Mouse (Mus musculus) MEL-GATA-1-ER (cell line): Measurements from ENCODE around the gene Pms2.
A peak's percentile ranks its signal among the peaks of the same experiment; 100 is the strongest.

Experiments
- DNase-seq: peaks from one replicate; pipeline ENCODE4 v3.0.0-alpha.2; 2012; ENCODE audit warnings: low read depth; ENCODE audit errors: extremely low read depth

Pms2 gene

DNA sequence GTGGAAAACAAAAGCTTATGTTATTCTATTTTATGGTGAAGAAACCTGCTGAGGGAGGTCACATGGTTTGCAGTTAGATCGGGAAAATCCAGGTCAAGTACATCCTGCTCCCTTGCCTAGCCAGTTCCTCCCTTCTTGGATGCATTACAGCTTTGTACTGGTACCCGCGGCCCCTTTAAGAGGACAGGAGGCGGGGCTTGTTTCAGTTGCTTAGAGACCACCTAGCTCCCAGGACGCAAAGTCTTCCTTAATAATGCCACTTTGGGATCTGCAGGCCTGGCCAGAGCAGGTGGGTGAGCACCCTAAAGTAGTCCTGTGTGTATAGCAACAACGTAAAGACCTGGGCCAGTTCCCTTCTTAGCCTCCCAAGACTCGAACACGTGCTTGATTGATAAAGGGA, 23.1 kb downstream of the Pms2 start, which contains the start of gene Rsph10b:
Rsph10b (plus strand) TSS at position 205 of the 400 bp plus-strand sequence.
- no peak for DNase-seq

DNA sequence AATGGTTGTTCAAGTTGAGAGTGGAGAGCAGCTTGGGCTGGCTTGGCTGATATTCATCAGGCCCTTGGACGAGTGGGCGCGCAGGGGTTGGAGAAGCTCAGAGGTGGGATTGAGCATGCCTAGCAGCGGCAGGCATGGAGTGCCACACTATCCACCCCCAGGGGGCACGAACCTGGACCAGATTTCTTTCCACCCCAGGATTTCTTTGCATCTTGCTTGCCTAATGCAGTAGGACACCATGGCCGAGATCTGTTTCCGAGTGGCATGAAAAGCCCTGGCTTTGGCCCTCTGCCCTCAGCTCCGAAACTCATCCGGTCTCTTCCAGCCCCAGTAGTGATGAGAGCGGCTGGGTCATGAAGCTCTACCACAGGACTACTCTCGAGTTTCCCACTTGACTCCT, 23.6 kb downstream of the Pms2 start:
- no peak for DNase-seq

DNA sequence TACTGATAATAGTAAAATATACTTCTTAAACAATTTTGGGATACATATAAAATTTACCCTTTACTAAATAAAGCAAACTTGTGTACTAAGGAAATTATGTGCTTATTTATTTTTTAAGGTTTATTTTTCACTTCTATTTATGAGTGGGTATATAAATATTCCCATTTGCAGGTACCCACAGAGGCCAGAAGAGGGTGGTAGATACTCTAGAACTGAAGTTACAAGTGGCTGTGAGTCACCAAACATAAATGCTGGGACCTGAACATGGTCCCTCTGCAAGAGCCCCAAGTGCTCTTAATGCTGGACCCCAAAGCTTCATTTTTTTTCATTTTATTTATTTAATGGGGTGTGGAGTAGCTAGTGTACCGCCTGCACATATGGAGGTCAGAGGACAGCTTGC, 24.1 kb downstream of the Pms2 start:
- no peak for DNase-seq

- no peak for DNase-seq
Measured at GRCm38 (mm10) chr5:143936156-143936555, 26.4 kb downstream of the Pms2 start.

GRCm38 (mm10) chr5:143941588-143941987, 31.8 kb downstream of the Pms2 start:
- DNase-seq, result no peak

DNA sequence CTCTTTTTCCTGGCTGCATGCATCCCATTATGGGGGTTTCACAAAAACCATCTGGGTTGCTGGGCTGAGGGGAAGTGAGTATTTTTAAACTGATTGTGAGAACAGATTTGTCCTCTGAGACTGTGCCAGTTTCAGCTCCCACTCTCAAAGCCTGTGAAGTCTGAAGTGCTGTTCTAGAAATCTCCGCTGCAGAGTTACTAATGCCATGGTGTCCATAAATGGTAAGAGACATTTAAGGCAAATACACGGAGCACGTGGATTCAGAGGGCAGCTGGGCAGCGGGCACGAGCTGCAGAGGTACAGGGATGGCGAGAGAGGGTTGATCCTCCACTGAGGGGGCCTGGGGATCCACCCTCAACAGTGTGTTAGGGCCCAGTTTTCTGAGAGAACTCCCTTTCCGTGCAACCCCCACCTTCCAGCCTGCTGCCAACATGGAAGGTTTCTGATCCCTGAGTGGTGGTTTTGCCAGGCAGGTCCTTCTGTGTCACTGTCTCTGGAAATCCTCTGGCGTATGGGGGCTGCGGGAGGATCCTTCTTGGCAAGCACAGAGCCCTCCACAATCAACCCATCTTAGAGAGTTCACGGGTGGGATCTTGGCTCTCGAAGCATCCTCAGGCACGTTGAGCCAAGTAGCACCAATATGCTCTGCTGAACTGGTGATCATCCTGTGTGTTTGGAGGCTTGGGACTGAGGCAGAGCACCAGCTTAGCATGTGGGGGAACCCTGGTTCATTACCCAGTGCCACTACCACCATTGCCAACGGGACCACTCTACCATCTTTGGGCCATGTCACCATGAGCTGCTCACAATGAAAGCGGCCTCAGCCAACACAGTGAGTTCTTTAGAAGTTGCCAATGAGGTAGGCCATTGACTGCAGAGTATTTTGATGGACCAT, 33.7 kb downstream of the Pms2 start:
- no peak for DNase-seq

- DNase-seq, result no peak
Measured at GRCm38 (mm10) chr5:143948361-143948760, 38.6 kb downstream of the Pms2 start.

GRCm38 (mm10) chr5:143950016-143950415, 40.3 kb downstream of the Pms2 start:
- DNase-seq, result no peak

DNA sequence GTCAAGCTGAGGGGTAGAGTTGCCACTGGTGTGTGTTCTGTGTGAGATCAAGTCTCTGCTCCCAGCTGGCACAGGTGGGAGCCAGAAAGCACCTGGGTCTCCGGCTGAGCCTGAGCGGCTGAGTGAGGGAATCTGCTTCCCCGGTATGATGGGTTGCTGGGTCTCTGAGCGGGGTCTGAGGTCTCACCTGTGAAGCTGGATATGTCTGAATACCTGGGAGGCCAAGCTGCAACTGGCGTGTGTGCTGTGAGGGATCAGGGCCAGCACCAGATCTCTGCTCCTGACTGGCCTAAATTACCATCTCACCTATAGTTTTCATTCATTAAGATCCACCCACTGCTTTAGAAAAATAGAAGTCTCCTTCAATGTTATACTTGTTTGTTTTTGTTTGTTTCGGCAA, 47.3 kb downstream of the Pms2 start:
- DNase-seq, result no peak

DNA sequence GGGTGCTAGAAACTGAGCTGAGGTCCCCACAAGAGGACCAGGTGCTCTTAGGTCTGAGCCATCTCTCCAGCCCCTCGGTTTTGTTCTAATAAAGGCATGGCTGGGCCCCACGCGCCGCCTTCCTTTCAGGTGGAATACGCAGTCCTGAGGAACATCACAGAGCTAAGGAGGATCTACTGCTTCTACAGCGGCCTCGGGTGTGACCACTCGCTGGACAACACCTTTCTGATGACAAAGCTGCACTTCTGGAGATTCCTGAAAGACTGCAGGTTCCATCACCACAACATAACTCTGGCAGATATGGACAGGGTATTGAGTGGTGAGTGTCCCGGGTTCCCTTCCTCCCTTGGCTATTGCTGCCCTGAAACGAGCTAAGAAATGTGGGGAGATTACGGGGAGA, 49.8 kb downstream of the Pms2 start:
- no peak for DNase-seq

- no peak for DNase-seq
Measured at GRCm38 (mm10) chr5:143961176-143961575, 51.4 kb downstream of the Pms2 start.

DNA sequence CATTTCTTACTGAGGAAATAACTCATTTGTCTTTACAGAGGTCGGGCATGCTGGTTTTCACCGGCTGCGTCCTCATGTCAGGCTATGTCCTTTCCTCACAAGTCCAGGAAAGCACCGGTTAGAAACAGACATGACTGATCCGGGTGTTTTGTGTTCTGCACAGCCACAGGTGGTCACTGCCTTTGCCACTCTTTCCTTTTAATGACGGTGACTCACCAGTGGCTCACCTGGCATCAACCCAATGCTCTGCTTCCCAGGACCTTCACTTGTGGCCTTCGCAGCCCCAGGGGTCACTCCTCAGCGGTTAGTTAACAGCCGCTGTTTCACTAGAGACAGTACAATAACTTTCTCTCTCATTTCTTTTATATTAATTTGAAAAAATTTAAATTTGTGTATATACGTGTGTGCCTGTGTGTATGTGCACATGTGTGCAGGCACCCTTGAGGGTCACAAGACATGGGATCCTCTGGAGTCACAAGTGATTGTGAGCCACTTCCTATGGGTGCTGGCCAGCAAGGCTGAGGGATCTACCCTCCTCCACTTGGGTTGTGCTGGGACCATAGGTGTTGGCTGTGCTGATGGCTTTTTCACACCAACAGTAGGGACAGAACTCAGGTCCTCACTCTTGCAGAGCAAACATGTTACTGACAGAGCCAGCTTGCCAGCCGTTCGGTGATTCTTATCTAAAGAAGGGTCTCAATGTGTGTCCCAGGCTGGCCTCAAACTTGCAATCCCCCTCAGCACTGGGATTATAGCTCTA, 56.0 kb downstream of the Pms2 start:
- DNase-seq, result no peak

DNA sequence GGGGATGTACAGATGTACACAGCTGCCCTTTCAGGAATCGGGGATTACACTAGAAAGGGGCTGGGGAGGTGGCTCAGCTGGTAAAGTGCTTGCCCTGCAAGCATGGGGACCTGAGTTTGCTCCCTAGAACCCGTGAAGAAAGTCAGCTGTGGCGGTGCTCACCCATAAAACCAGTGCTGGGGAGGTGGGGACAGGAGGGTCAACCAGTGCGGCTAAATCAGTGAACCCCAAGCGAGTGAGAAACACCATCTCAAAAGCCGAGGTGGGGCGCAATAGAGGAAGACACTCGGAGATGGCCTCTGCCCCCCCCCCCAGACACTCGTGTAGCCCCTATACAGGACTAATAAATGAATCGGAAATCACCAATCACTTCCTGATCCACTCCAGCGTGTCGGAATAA, 56.9 kb downstream of the Pms2 start:
- DNase-seq, result no peak

- DNase-seq, result no peak
Measured at GRCm38 (mm10) chr5:143972628-143973027, 62.9 kb downstream of the Pms2 start.

GRCm38 (mm10) chr5:143974931-143975630, 65.3 kb downstream of the Pms2 start:
- DNase-seq, result peak; percentile 43

GRCm38 (mm10) chr5:143975631-143975933, 65.8 kb downstream of the Pms2 start:
- DNase-seq, result no peak

DNA sequence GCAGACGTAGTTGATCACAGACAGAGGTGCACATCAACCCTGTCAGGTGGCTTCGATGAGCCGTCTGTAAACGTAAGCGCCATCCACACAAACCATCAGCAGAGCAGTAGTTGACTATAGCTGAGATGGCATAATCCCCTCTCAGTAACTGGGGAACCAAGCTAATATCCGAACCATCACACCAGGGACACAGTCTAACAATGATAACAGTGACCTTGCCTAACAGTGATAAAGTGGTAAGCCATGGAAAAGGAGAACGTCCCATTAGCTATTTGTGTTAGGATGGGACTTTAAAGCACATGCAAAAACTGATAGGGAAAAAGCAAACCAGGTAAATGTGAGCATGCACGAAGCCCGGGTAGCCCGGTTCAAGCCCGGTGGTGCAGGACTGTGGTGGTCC, 66.5 kb downstream of the Pms2 start:
- no peak for DNase-seq

DNA sequence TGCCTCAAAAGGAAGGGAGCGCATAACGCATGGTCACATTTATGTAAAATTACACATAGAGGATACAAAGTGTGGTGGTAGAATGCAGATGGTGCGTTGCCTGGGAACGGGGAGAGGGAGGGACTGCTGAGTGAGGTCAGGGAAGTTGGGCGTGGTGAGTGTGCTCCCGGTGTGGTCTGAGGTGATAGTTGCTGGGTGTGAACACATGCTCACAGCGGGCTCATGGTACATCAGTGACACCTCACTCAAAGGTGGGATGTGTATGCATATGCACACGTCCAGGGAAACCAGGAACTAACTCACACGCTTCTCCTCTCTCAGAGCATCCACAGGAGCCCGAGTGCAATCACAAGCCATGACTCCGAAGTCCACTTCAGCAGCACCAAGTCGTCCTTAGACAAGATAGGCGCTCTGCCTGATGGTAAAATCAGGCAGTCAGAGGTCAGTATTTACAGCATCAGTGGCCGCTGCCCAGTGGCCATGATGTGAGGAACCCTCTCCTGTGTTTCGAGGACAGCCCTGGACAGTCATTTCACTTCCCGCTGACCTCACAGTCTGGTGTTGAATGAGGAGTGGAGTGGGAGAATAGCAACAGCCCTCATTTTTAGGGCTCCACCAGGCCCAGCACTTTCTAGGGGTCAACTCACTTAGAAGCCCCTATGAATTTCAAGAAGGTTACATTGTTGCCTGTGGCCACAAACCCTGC, 67.1 kb downstream of the Pms2 start:
- no peak for DNase-seq

DNA sequence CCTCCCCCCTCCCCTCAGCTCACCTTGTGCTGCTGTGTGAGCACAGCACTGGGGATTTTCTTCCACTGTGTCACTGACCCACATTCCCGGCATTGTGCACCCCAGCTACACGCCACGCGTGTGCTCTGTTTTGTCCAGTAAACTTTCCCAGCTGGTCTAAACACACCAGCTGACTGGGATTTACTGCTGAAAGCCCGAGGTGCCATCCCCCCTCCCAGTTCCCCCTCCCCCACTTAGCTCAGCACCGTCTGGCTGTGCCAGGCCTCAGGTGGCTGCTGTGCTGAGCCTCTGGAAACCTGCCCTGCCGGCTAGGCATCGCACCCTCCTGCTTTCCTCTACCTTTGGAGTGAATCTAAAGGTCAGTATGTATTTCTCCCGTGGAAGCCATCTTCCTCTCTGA, 71.1 kb downstream of the Pms2 start:
- no peak for DNase-seq

- DNase-seq, result no peak
Measured at GRCm38 (mm10) chr5:143982361-143982760, 72.6 kb downstream of the Pms2 start.
